Mouse (Mus musculus): ENCODE measurements around the gene Amz2. TPM values are rescaled to one million over a fixed set of nuclear protein-coding genes. Genes with fewer than 3 reads are reported as not detected.

The Amz2 gene
- polyA plus RNA-seq, 1 experiment from 2014 or later: 44.1 TPM

GRCm38 (mm10) chr11:109473171-109474085 lies 47.7 kb downstream of the Amz2 start, which contains the start of the genes Arsg and Slc16a6:
Gene Arsg, plus strand, starts transcription at chr11:109473374.
Gene Slc16a6, minus strand, starts transcription at chr11:109473598.
- no peaks in the 10 kb centered on the region; the same call in 1 of the 2 replicates for H3K27me3 ChIP-seq
- peak within 1 kb of the TSS; percentile 90 for H3K27ac ChIP-seq
- WGBS: 0% methylated on average over 79 of the region's 111 CpGs
- peaks cover 36% of the 10 kb centered on the region for H3K4me1 ChIP-seq
- no peaks in the 10 kb centered on the region for H3K9me3 ChIP-seq (replicated peaks)
- H3K36me3 ChIP-seq: no peaks in the 10 kb centered on the region
- peak; percentile 86 for ATAC-seq (ENCODE audit: low FRiP score)
- H3K4me3 ChIP-seq: peak within 1 kb of the TSS; percentile 75
- peak within 1 kb of the TSS; percentile 68 for H3K4me2 ChIP-seq (replicated peaks)
- H3K9ac ChIP-seq: peak within 1 kb of the TSS; percentile 91

- peak overlapping the region; percentile 68 for H3K4me2 ChIP-seq (replicated peaks)
- H3K4me3 ChIP-seq: peak overlapping the region; percentile 75
- peak overlapping the region; percentile 90 for H3K27ac ChIP-seq
- peak overlapping the region; percentile 91 for H3K9ac ChIP-seq
- WGBS: 10% methylated on average over 14 of the region's 14 CpGs
- ATAC-seq (ENCODE audit: low FRiP score): peak; percentile 29
- H3K36me3 ChIP-seq: no peaks in the 10 kb centered on the region
- no peaks in the 10 kb centered on the region for H3K9me3 ChIP-seq (replicated peaks)
- H3K27me3 ChIP-seq: peaks cover 2% of the 10 kb centered on the region
- H3K4me1 ChIP-seq: peaks cover 36% of the 10 kb centered on the region
Measured at GRCm38 (mm10) chr11:109474086-109474742, 48.5 kb downstream of the Amz2 start.

GRCm38 (mm10) chr11:109474836-109475235 lies 49.1 kb downstream of the Amz2 start:
- H3K9me3 ChIP-seq (replicated peaks): no peaks in the 10 kb centered on the region
- 82% methylated on average over 13 of the region's 13 CpGs for WGBS
- H3K4me2 ChIP-seq (replicated peaks): no peak overlapping the region
- H3K27ac ChIP-seq: no peak overlapping the region
- no peak overlapping the region for H3K9ac ChIP-seq
- no peaks in the 10 kb centered on the region for H3K36me3 ChIP-seq
- H3K4me3 ChIP-seq: no peak overlapping the region
- H3K27me3 ChIP-seq: peaks cover 2% of the 10 kb centered on the region
- H3K4me1 ChIP-seq: peaks cover 36% of the 10 kb centered on the region
- no peak for ATAC-seq (ENCODE audit: low FRiP score)

- Histone ChIP-seq H3K9me3 (replicated peaks) (no peaks in the 10 kb centered on the region), H3K27ac (peak overlapping the region; percentile 64), H3K4me2 (replicated peaks) (no peak overlapping the region), H3K36me3 (no peaks in the 10 kb centered on the region), H3K4me3 (no peak overlapping the region), H3K4me1 (peaks cover 36% of the 10 kb centered on the region), H3K9ac (no peak overlapping the region), H3K27me3 (peaks cover 7% of the 10 kb centered on the region)
- ATAC-seq (ENCODE audit: low FRiP score): no peak
- 69% methylated on average over 4 of the region's 4 CpGs for WGBS
Measured at GRCm38 (mm10) chr11:109475717-109476116, 50.0 kb downstream of the Amz2 start.

- WGBS: 20% methylated on average over 2 of the region's 2 CpGs
- Histone ChIP-seq H3K36me3 (no peaks in the 10 kb centered on the region), H3K9me3 (replicated peaks) (no peaks in the 10 kb centered on the region), H3K9ac (no peak overlapping the region), H3K4me3 (no peak overlapping the region), H3K4me1 (peaks cover 32% of the 10 kb centered on the region), H3K27ac (peak overlapping the region; percentile 64), H3K4me2 (replicated peaks) (no peak overlapping the region), H3K27me3 (peaks cover 7% of the 10 kb centered on the region)
- ATAC-seq (ENCODE audit: low FRiP score): peak; percentile 29
Measured at GRCm38 (mm10) chr11:109476241-109476640, 50.5 kb downstream of the Amz2 start.

GRCm38 (mm10) chr11:109476653-109477052 lies 50.9 kb downstream of the Amz2 start:
- no peaks in the 10 kb centered on the region for H3K9me3 ChIP-seq (replicated peaks)
- H3K27me3 ChIP-seq: peaks cover 7% of the 10 kb centered on the region
- no peak overlapping the region for H3K9ac ChIP-seq
- 31% methylated on average over 6 of the region's 6 CpGs for WGBS
- no peak overlapping the region for H3K4me2 ChIP-seq (replicated peaks)
- no peak overlapping the region for H3K4me3 ChIP-seq
- peaks cover 28% of the 10 kb centered on the region for H3K4me1 ChIP-seq
- H3K27ac ChIP-seq: peak overlapping the region; percentile 64
- no peaks in the 10 kb centered on the region for H3K36me3 ChIP-seq
- ATAC-seq (ENCODE audit: low FRiP score): no peak

GRCm38 (mm10) chr11:109477606-109478380 lies 52.0 kb downstream of the Amz2 start:
- no peak overlapping the region for H3K4me3 ChIP-seq
- no peak overlapping the region for H3K4me2 ChIP-seq (replicated peaks)
- peaks cover 28% of the 10 kb centered on the region for H3K4me1 ChIP-seq
- no peaks in the 10 kb centered on the region for H3K36me3 ChIP-seq
- peaks cover 7% of the 10 kb centered on the region for H3K27me3 ChIP-seq
- ATAC-seq (ENCODE audit: low FRiP score): no peak
- no peak overlapping the region for H3K27ac ChIP-seq
- H3K9me3 ChIP-seq (replicated peaks): no peaks in the 10 kb centered on the region
- no peak overlapping the region for H3K9ac ChIP-seq
- 44% methylated on average over 16 of the region's 16 CpGs for WGBS

GRCm38 (mm10) chr11:109479575-109480285 lies 54.0 kb downstream of the Amz2 start:
- Histone ChIP-seq H3K9me3 (replicated peaks) (no peaks in the 10 kb centered on the region), H3K4me3 (no peak overlapping the region), H3K36me3 (no peaks in the 10 kb centered on the region), H3K4me2 (replicated peaks) (no peak overlapping the region), H3K27ac (no peak overlapping the region), H3K27me3 (peaks cover 7% of the 10 kb centered on the region), H3K4me1 (peaks cover 23% of the 10 kb centered on the region), H3K9ac (no peak overlapping the region)
- no peak for ATAC-seq (ENCODE audit: low FRiP score)
- WGBS: 42% methylated on average over 16 of the region's 16 CpGs

- Histone ChIP-seq H3K4me1 (peaks cover 25% of the 10 kb centered on the region), H3K9ac (no peak overlapping the region), H3K27ac (no peak overlapping the region), H3K9me3 (replicated peaks) (no peaks in the 10 kb centered on the region), H3K36me3 (no peaks in the 10 kb centered on the region), H3K27me3 (peaks cover 7% of the 10 kb centered on the region), H3K4me3 (no peak overlapping the region), H3K4me2 (replicated peaks) (no peak overlapping the region)
- no peak for ATAC-seq (ENCODE audit: low FRiP score)
- 73% methylated on average over 8 of the region's 8 CpGs for WGBS
Measured at GRCm38 (mm10) chr11:109480440-109480839, 54.7 kb downstream of the Amz2 start.

- Histone ChIP-seq H3K27ac (no peak overlapping the region), H3K4me2 (replicated peaks) (no peak overlapping the region), H3K9ac (no peak overlapping the region), H3K4me1 (0 out of 2 replicates have a peak, but pooled peaks cover 4% of the 10 kb centered on the region), H3K4me3 (no peak overlapping the region), H3K9me3 (replicated peaks) (no peaks in the 10 kb centered on the region), H3K36me3 (no peaks in the 10 kb centered on the region), H3K27me3 (no peaks in the 10 kb centered on the region)
- WGBS: 73% methylated on average over 15 of the region's 15 CpGs
- ATAC-seq (ENCODE audit: low FRiP score): no peak
Measured at GRCm38 (mm10) chr11:109485398-109486045, 59.8 kb downstream of the Amz2 start.

GRCm38 (mm10) chr11:109487111-109487510 lies 61.4 kb downstream of the Amz2 start:
- Histone ChIP-seq H3K27me3 (no peaks in the 10 kb centered on the region), H3K27ac (no peak overlapping the region), H3K9me3 (replicated peaks) (no peaks in the 10 kb centered on the region), H3K9ac (no peak overlapping the region), H3K4me3 (no peak overlapping the region), H3K4me2 (replicated peaks) (no peak overlapping the region), H3K36me3 (no peaks in the 10 kb centered on the region), H3K4me1 (0 out of 2 replicates have a peak, but pooled peaks cover 4% of the 10 kb centered on the region)
- no peak for ATAC-seq (ENCODE audit: low FRiP score)
- 43% methylated on average over 1 of the region's 1 CpGs for WGBS
